Mouse (Mus musculus) retina, postnatal 7 days (tissue): ENCODE data around the gene Plcd3.

Source experiments
- DNase-seq: peaks from one replicate; pipeline ENCODE4 v3.0.0-alpha.2; 2012; ENCODE audit warnings: low read depth, low spot score

The Plcd3 gene

DNA sequence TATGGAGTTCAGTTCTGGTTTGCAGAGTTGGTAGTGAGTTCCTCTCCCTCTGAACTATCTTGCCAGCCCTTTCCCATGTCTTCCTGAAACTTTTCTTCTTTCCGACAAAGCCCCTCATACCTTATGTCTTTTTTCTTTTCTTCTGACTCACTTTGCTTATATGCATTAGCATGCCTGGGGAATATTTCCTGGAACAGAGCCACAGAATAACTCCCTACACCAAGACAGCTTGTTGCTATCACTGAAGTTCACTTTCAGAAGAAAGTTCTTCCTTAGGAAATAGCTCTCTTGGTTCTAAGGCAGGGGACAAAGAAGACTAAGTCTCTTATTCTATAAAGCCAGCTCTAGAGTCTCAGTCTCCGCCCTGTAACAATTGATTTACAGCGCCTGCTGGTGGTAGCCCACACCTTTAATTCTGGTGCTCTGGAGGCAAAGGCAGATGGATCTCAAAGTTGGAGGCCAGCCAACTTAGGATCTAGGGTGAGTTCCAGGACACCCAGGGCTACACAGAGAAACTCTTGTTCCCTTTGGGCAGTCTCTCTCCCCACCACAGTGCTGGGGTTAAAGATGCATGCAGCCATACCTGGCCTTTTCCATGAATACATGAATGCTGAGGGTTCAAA is 80.6 kb downstream of the Plcd3 start:
- DNase-seq: no peak
